Mouse (Mus musculus) hindbrain, embryonic 11.5 days (tissue): ENCODE measurements at regions not wholly inside any gene's neighbourhood (a gene's known extent, or its start where the extent isn't known, plus 50 kb on each side); places are given as distances from the start of the nearest gene placed in this dataset.

ENCODE experiments used
- ATAC-seq: fragments of 200-750 bp; cut with Nextera tagmentation; 2 replicates; pipeline ENCODE4 v1.8.0; 2017; ENCODE audit warnings: mild to moderate bottlenecking, moderate TSS enrichment, moderate library complexity; ENCODE audit not compliant: low FRiP score
- DNase-seq: peaks from one replicate; pipeline ENCODE4 v3.0.0-alpha.2; 2015; ENCODE audit warnings: low spot score
- H3K27ac ChIP-seq: fragments of 300-500 bp; sonication (generic); 2 replicates; pipeline ENCODE4 v1.5.1; 2014; ENCODE audit warnings: mild to moderate bottlenecking, low read depth, low read length
- H3K27me3 ChIP-seq: fragments of 300-500 bp; sonication (generic); 2 replicates; pipeline ENCODE4 v1.6.1; 2014; ENCODE audit warnings: mild to moderate bottlenecking, low read length, moderate library complexity, mixed read lengths; ENCODE audit not compliant: control insufficient read depth, insufficient read depth
- H3K36me3 ChIP-seq: fragments of 300-500 bp; sonication (generic); 2 replicates; pipeline ENCODE4 v1.6.1; 2014; ENCODE audit warnings: mild to moderate bottlenecking, low read length, moderate library complexity, mixed read lengths; ENCODE audit not compliant: control insufficient read depth, insufficient read depth
- H3K4me1 ChIP-seq: fragments of 300-500 bp; sonication (generic); replicated peaks from 2 replicates; pipeline ENCODE4 v1.6.1; 2014; ENCODE audit warnings: low read length, mixed read lengths; ENCODE audit not compliant: control insufficient read depth, insufficient read depth
- H3K4me2 ChIP-seq: fragments of 300-500 bp; sonication (generic); replicated peaks from 2 replicates; pipeline ENCODE4 v1.6.1; 2014; ENCODE audit warnings: mild to moderate bottlenecking, low read depth, low read length
- H3K4me3 ChIP-seq: fragments of 300-500 bp; sonication (generic); 2 replicates; pipeline ENCODE4 v1.5.1; 2014; ENCODE audit warnings: low read depth, low read length
- H3K9ac ChIP-seq: fragments of 300-500 bp; sonication (generic); 2 replicates; pipeline ENCODE4 v1.6.1; 2014; ENCODE audit warnings: low read depth, low read length
- H3K9me3 ChIP-seq: fragments of 300-500 bp; sonication (generic); 2 replicates; pipeline ENCODE4 v1.6.1; 2016; ENCODE audit warnings: low read length; ENCODE audit not compliant: control insufficient read depth
- WGBS: fragments of 180-500 bp; shearing (Covaris S2); extraction: QIAGEN DNeasy Blood & Tissue Kit; methylation state at CpG from one replicate; pipeline ENCODE4 v1.1.7; 2014; 5-methylcytosine and 5-hydroxymethylcytosine counted together

DNA sequence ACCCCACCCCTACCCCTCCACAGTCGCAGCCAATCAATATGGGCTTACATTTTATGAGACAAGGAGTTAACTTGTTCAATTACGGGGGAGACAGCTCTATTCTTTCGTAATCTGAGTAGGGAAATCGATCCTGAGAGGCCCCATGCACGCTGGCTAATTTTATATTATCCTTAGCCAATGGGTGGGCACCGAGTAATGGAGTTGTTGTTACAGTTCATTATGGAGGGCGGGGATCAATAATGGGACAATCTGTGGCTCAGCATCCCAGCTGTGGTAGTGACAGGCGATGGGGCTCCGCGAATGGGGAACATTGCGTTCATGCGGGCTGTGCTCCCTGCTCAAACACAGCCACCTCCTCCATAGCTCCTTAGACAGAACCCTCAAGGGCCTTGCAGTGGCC, 118.9 kb upstream of the Irx6 start:
- H3K27me3 ChIP-seq: no peaks in the 10 kb centered on the region
- H3K4me2 ChIP-seq: no peak overlapping the region
- DNase-seq (peak; percentile 40), ATAC-seq (peak; percentile 73)
- H3K4me3 ChIP-seq: no peak overlapping the region
- WGBS: 60% methylated on average over 12 of the region's 12 CpGs
- no peaks in the 10 kb centered on the region for H3K4me1 ChIP-seq
- H3K36me3 ChIP-seq: no peaks in the 10 kb centered on the region
- no peaks in the 10 kb centered on the region for H3K9me3 ChIP-seq
- no peak overlapping the region for H3K9ac ChIP-seq
- H3K27ac ChIP-seq: peak overlapping the region; percentile 77

DNA sequence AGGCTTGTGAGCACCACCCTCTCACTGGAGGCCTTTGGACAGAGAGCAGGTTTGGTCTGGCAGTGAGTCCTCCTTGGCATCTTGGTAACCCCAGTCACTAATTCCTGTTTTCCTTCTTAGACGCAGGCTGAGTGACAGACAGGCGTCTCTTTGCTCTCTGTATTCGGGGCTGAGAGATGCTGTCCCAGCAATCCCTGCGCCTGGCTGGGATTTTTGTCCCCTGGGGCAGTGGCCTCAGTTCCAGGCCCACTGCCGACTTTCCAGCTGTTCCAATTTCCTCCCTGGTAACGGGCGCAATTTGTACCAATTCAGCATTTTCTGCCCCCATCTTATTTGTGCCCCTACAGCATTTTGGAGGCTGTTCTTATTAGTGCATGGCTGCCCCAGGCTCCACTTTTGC, 118.5 kb upstream of the Irx6 start:
- Histone ChIP-seq H3K4me3 (no peak overlapping the region), H3K4me2 (no peak overlapping the region), H3K4me1 (no peaks in the 10 kb centered on the region), H3K9me3 (no peaks in the 10 kb centered on the region), H3K27me3 (no peaks in the 10 kb centered on the region), H3K27ac (peak overlapping the region; percentile 77), H3K9ac (no peak overlapping the region), H3K36me3 (no peaks in the 10 kb centered on the region)
- ATAC-seq: no peak
- peak; percentile 30 for DNase-seq
- 68% methylated on average over 7 of the region's 7 CpGs for WGBS

DNA sequence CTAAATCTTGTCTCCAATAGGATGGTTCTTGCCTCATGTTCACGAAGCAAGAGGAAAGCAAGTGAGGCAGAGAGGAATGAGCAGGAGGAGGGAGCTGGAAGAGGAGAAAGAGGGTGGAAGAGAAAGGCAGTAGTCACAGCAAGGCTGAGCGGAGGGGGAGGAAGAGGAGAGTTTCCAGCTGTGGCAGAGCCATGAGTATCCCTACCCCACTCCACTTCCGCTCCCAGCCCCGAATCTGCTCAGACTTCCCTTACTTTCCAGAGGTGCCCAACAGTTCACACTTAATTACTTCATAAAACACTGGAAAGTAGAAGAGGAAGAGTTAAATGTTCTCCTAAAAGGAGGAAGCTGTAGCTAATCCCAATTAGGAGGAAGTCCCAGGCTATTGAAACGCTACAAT, 111.6 kb upstream of the Irx6 start:
- Histone ChIP-seq H3K27me3 (no peaks in the 10 kb centered on the region), H3K4me3 (no peak overlapping the region), H3K36me3 (no peaks in the 10 kb centered on the region), H3K9me3 (no peaks in the 10 kb centered on the region), H3K9ac (no peak overlapping the region), H3K4me1 (no peaks in the 10 kb centered on the region), H3K27ac (no peak overlapping the region), H3K4me2 (no peak overlapping the region)
- 85% methylated on average over 5 of the region's 5 CpGs for WGBS
- no peak for ATAC-seq
- no peak for DNase-seq

DNA sequence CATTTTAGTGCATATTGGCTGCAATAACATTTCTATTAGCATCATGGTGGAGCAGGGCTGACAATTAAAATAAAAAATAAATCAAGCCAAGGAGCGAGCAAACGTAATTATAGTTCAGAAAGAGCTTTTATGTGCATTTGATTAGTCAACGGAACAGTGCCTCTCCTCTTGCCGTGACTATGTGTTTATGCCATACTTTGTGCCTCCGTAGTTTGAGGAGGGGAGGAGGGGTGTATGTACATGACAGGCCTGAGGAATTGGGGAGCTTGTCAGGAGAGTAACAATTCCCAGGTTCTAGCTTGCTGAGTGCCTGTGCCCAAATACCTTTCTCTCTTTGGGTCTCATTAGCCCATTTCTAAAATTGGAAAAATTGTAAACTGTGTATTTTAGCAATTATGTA, 111.1 kb upstream of the Irx6 start:
- Histone ChIP-seq H3K27ac (no peak overlapping the region), H3K4me3 (no peak overlapping the region)
- WGBS: 84% methylated on average over 5 of the region's 5 CpGs

DNA sequence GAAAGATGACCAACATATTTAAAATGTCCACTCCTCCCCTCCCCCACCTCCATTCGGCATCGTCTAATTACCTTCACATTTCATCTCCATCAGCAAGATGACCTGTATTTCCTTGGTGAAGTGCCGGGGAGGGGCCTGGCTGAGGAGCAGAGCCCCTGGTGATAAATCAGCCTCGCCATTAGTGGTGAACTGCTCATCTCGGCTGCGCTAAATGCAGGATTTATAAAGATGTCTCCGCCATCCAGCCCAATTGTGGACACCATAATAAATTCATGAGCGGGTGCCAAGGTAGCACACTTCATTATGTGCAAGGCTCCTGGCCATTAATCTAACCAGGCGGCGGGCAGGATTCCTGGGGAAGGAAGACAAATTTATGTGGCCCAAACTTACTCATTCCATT, 104.4 kb upstream of the Irx6 start:
- Histone ChIP-seq H3K36me3 (no peaks in the 10 kb centered on the region), H3K27me3 (no peaks in the 10 kb centered on the region), H3K4me3 (no peak overlapping the region), H3K4me1 (no peaks in the 10 kb centered on the region), H3K27ac (no peak overlapping the region), H3K4me2 (no peak overlapping the region), H3K9ac (no peak overlapping the region), H3K9me3 (no peaks in the 10 kb centered on the region)
- ATAC-seq: no peak
- no peak for DNase-seq
- 70% methylated on average over 10 of the region's 10 CpGs for WGBS

More for the DNA sequence above, 111.1 kb upstream of the Irx6 start:
- H3K9ac ChIP-seq: no peak overlapping the region
- no peaks in the 10 kb centered on the region for H3K9me3 ChIP-seq
- no peak for ATAC-seq
- no peak for DNase-seq
- no peak overlapping the region for H3K4me2 ChIP-seq
- no peaks in the 10 kb centered on the region for H3K4me1 ChIP-seq
- H3K27me3 ChIP-seq: no peaks in the 10 kb centered on the region
- H3K36me3 ChIP-seq: no peaks in the 10 kb centered on the region

DNA sequence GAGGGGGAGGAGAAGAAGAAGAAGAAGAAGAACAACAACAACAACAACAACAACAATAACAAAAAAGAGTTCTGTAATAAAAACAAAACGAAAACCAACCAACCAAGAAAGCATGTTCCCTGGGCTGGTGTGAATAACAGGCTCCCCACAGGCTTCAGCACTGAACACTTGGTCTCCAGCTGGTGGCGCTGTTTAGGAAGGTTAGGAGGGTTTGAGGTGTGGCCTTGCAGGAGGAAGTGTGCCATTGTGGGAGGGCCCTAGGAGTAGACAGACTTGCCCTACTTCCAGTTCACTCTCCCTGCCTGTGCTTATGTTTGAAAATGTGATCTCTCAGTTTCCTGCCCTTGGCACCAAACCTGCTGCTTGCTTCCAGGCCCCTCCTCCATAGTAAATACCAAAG, 94.6 kb upstream of the Irx6 start:
- no peak overlapping the region for H3K4me3 ChIP-seq
- DNase-seq (no peak), ATAC-seq (no peak)
- H3K27ac ChIP-seq: no peak overlapping the region
- no peak overlapping the region for H3K4me2 ChIP-seq
- H3K4me1 ChIP-seq: no peaks in the 10 kb centered on the region
- no peaks in the 10 kb centered on the region for H3K36me3 ChIP-seq
- no peaks in the 10 kb centered on the region for H3K9me3 ChIP-seq
- 65% methylated on average over 2 of the region's 2 CpGs for WGBS
- no peaks in the 10 kb centered on the region for H3K27me3 ChIP-seq
- no peak overlapping the region for H3K9ac ChIP-seq

DNA sequence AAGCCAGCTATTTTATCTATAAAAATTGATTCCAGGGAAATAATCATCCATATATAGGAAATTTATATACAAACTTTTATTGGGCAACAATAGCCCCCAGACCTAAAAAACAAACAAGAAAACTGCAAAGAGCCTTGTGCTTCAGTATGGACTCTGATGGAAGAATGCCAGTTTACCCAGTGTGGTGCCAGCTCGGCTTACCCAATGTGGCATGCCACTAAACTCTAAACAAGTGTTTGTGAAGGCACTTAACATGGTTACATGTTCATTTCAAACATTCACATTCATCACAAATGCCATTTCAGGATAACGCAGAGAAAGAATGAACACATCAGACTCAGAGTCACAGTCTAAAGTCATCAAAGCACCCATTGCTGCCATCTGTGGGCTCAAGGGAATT, 93.0 kb upstream of the Irx6 start:
- no peak overlapping the region for H3K9ac ChIP-seq
- no peaks in the 10 kb centered on the region for H3K27me3 ChIP-seq
- no peaks in the 10 kb centered on the region for H3K9me3 ChIP-seq
- DNase-seq (no peak), ATAC-seq (no peak)
- H3K27ac ChIP-seq: no peak overlapping the region
- H3K4me2 ChIP-seq: no peak overlapping the region
- H3K4me1 ChIP-seq: no peaks in the 10 kb centered on the region
- H3K36me3 ChIP-seq: no peaks in the 10 kb centered on the region
- H3K4me3 ChIP-seq: no peak overlapping the region
- whole genome bisulfite sequencing: 85% methylated on average over 2 of the region's 2 CpGs

DNA sequence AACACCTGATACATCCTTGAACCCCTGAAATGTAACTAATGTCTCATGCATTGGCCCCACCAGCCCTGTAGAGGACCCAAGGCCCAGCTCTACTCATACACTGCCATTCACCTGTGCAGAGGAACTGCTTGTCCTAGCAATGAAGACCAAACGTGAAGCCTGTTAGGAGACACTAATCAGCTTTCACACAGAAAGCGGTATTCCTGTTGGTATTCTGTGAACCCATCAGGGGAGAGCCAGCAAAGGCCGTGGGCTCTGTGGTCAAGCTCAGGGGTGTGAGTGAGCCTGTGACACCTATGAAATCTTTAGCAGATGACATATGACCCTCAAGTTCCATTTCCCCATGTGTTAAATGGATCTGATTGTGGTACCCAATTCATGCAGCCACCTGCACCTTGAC, 73.3 kb upstream of the Irx6 start:
- Histone ChIP-seq H3K4me2 (no peak overlapping the region), H3K4me1 (no peaks in the 10 kb centered on the region), H3K9me3 (no peaks in the 10 kb centered on the region), H3K27me3 (no peaks in the 10 kb centered on the region), H3K27ac (no peak overlapping the region), H3K9ac (no peak overlapping the region), H3K4me3 (no peak overlapping the region), H3K36me3 (no peaks in the 10 kb centered on the region)
- 84% methylated on average over 3 of the region's 3 CpGs for WGBS
- DNase-seq (no peak), ATAC-seq (no peak)

DNA sequence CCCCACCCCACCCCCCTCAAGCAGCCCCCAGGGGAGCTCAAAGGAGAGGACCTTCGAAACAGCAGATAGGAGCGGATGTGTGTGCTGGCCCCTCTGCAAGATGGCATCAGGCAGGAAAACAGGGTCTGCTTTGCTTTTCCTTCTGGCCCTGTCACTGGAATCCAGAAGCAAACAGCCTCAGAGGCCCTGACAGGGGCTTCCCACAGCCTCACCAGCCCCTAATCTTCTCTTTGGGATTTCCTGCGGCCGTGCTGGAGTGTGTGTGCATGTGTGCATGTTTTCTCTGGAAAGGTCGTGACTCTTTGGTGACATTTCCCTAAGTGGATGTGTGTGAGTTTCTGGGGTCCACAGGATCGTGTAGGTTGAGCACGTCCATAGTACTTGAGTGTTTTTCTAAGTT, 71.1 kb upstream of the Irx6 start:
- Histone ChIP-seq H3K36me3 (no peaks in the 10 kb centered on the region), H3K4me2 (no peak overlapping the region), H3K4me1 (no peaks in the 10 kb centered on the region), H3K27ac (no peak overlapping the region), H3K9me3 (no peaks in the 10 kb centered on the region), H3K27me3 (no peaks in the 10 kb centered on the region), H3K9ac (no peak overlapping the region), H3K4me3 (no peak overlapping the region)
- WGBS: 69% methylated on average over 7 of the region's 7 CpGs
- ATAC-seq (no peak), DNase-seq (no peak)
